Mouse (Mus musculus) adrenal gland, adult (tissue): Measurements from ENCODE around the gene Plekhd1.

Experiments
- DNase-seq, 2 experiments: peaks; one replicate each; pipeline ENCODE4 v3.0.0; 2022 to 2023; ENCODE audit warnings: low spot score in 1 of 2; ENCODE audit not compliant: inconsistent age in 2 of 2

Gene Plekhd1

GRCm38 (mm10) chr12:80692269-80692972 lies at the start of gene Plekhd1:
Gene Plekhd1, plus strand, starts transcription at chr12:80692591.
- DNase-seq = peak; percentile 18 to 45

GRCm38 (mm10) chr12:80642725-80643692 lies 49.4 kb upstream of the Plekhd1 start:
- DNase-seq = peak; percentile 59 to 85

DNA sequence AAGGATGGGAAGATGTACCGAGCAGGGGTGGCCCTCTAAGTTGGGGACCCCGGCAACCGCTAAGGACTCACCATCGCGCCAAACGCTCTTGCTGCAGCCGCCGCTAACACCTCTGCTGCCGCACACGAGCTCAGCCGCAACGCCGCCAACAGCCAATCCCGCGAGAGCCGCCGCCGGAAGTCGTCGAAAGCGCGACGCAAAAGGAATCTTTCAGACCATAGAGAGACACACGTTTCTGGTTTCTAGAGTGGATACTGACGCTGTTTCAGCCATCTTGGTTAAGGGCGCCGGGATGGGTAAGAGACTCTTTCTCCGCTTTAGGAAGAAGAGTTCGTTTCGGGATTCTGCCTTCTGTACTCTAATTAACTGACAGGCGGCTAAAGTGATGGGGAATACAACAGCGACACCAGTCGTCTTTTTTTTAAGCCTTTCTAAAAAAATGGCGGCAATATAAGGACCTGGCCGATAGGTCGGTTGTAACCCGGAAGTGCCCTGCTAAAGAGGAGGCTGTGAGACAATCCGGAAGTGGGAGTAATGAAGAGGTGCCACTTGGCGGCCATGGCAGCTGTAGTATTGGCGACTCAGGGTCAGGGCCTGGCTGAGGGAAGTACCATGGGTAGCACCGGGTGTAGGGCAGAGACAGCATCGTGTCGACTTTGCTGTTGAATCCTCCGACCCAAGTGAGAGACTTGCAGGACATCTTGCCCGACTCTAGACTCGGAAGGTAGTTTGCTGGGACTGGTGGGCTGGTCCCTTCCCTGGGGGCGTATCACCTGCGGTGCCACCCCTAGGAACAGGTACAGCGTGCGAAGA lies 48.5 kb upstream of the Plekhd1 start, which contains the start of the genes Slc39a9 and Erh:
Slc39a9 (plus strand) TSS at position 191 of the 813 bp plus-strand sequence.
Erh (minus strand) TSS at position 649 of the 813 bp plus-strand sequence.
- peak; percentile 95 to 99 for DNase-seq

- no peak for DNase-seq
Observed at GRCm38 (mm10) chr12:80644506-80644868, 47.9 kb upstream of the Plekhd1 start.

DNA sequence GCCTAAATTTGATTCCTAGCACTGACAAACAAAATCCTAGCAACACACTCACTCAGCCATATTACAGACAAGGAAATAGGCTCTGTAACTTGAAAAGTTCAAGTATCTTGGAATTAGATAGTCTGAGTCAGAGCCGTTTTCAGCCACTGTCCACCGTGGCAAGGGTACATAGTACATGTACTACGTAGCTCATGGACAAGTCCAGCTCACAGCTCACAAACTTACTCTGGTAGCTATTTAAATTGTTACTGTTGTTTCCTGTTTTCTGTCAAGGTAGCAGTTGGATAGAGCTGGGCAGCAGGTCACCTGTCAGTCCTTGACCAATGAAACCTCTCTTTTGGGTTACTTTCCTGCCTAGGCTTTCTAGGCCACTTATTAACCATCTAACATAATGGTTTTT lies 46.0 kb upstream of the Plekhd1 start:
- no peak for DNase-seq

DNA sequence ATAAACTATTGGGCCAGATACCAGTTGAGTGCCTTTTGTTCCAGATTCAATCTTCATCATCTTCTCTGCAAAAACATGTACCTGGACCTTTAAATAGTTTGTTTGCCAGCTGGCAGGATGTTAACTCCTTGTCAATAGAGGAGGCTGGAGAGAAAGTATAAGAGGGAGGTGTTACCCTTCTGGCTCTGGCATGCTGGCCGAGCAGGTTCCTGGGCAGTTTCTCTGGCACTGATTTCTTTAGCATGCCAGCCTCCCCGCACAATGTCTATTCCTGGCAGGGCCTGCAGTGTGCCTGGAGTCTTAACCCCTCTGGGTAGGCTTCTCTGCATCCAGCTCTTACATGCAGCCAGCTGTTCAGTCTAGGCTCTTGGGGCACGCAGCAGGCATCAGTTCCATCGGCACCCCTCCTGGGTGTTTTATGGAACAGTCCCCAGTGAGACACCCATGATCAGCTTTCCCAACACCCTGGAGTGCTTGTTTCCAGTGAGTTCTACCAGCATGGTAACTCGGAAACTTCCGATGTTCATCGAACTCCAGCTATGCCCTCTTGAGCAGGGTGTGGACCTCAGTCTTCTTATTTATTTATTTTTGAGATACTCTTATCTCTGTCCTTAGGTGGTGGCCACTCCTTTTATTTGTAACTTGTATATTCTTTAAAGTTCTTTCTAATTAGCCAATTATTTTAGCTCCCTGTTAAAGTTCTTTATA lies 38.3 kb upstream of the Plekhd1 start:
- DNase-seq = peak in 1 of 2 experiments; percentile 46

- DNase-seq = peak in 1 of 2 experiments; percentile 71
Observed at GRCm38 (mm10) chr12:80654659-80655025, 37.7 kb upstream of the Plekhd1 start.

DNA sequence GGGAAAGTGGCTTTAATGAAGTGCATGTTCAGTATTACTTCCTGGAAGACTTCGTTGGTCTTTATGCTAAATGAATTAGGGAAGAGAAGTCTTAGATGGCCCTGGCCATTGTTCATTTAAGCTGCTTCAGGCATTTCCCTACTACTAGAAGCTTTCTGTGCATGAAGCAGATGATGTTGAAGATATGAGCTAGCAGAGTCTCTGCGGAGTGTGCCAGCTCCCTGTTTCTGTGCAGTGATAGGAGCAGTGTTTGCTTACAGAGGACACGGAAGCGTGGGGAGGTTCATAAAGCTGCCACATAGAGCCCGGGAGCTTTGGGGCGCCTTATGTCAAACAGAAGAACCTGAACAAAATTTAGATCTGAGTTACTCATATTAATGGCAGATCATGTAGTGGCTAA lies 33.7 kb upstream of the Plekhd1 start:
- no peak for DNase-seq

- no peak for DNase-seq
Observed at GRCm38 (mm10) chr12:80662322-80662721, 30.1 kb upstream of the Plekhd1 start.

GRCm38 (mm10) chr12:80663935-80664334 lies 28.5 kb upstream of the Plekhd1 start:
- DNase-seq = no peak

- no peak for DNase-seq
Observed at GRCm38 (mm10) chr12:80668391-80668790, 24.0 kb upstream of the Plekhd1 start.

DNA sequence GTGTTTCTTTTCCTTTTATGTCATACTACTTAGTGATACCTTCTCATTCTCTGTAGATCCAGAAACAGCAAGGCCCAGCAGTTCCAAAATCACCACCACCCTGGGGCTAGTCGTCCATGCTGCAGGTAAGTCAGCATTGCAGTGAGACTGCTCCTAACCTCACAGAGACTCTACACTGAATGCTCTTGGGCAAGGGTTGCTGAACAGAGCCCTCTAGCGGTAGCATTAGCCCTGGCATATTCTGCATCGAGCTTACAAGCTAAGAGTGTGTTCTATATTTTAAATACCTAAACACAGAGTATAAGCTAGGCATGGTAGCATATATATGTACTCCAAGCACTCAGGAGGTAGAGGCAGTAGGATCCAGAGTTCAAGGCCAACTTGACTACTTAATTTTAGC lies 19.2 kb upstream of the Plekhd1 start:
- peak; percentile 37 to 82 for DNase-seq

- DNase-seq = peak; percentile 15 to 56
Observed at GRCm38 (mm10) chr12:80681340-80681739, 11.1 kb upstream of the Plekhd1 start.

GRCm38 (mm10) chr12:80683554-80683953 lies 8.8 kb upstream of the Plekhd1 start:
- DNase-seq = no peak

- DNase-seq = no peak
Observed at GRCm38 (mm10) chr12:80684316-80684715, 8.1 kb upstream of the Plekhd1 start.

- peak; percentile 69 to 83 for DNase-seq
Observed at GRCm38 (mm10) chr12:80687788-80688211, 4.6 kb upstream of the Plekhd1 start.

- DNase-seq = no peak
Observed at GRCm38 (mm10) chr12:80689696-80690095, 2.7 kb upstream of the Plekhd1 start.

DNA sequence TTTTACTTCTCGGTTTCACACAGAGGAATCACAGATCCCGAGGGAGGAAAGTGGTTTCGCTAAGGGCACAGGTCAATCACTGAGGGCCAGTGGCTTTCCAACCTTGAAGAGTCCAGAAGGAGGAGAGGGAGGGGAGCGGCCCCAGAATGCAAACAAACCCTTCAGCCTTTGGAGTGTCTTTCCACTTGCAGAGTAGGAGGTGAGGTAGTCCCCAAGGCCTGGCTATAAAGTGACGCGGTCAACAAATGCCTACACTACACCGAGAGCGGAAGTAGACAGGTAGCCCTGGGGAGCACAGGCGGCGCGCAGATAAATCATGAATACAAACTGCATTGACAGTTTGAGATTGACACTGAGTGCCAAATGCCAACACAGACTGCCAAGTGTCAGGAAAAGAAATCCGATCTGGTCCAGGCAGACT lies 710 bp upstream of the Plekhd1 start:
- peak in 1 of 2 experiments; percentile 23 for DNase-seq

- no peak for DNase-seq
Observed at GRCm38 (mm10) chr12:80693700-80694099, 1.3 kb downstream of the Plekhd1 start.

DNA sequence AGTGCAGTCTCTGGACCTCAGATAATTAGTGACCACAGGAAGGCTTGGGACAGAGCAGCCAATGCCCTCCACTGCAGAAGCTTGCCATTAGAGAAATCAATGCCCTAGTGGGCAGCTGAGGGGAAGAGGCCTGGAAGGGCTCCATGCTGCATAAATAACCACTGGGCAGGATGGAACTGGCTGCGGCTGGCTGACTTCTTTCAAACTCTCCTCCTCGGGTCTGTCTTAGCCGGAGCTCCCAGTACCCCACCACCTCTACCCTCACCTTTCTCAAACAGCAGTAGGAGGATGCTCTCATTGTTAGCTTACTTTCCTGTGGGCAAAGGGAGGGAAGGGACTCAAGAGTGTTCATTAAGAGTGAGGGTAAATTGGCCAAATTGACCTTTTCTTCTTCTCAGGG lies 2.6 kb downstream of the Plekhd1 start:
- no peak for DNase-seq
